Mouse (Mus musculus) layer of hippocampus, adult 18-20 months (tissue): ENCODE data around the gene Cyb561d1. TPM values are rescaled to one million over a fixed set of nuclear protein-coding genes. Genes with fewer than 3 reads are reported as not detected.
A peak's percentile ranks its signal among the peaks of the same experiment; 100 is the strongest.

Experiments used
- DNase-seq, 2 experiments: peaks; one replicate each; pipeline ENCODE4 v3.0.0; 2022; ENCODE audit warnings: low spot score in 2 of 2
- total RNA-seq, 2 experiments: library from RNA; stranded (reverse); gene quantifications; 2 replicates each; pipeline ENCODE4 v1.2.3; 2021

Gene Cyb561d1
- total RNA-seq, 2 experiments from 2014 or later: 17.4 TPM

DNA sequence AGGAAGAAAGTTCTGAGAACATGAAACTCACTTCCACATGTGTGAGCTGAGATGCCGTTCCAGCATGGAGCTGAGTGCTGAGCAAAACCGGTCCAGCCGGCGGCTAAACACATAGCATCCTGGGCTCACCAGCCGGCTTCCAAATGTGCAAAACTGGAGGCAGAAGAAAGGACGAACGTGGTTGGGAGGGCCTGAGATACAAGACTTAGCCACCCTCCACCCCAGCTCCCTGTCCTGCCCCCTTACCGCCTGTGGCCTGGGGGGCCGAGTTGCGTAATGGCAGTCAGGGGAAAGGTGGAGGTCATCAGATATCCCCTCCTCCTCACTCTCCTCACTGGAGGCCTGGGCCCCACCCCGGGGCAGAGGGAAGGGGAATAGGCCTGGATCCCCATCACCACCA, 3.5 kb upstream of the Cyb561d1 start:
- DNase-seq: no peak

DNA sequence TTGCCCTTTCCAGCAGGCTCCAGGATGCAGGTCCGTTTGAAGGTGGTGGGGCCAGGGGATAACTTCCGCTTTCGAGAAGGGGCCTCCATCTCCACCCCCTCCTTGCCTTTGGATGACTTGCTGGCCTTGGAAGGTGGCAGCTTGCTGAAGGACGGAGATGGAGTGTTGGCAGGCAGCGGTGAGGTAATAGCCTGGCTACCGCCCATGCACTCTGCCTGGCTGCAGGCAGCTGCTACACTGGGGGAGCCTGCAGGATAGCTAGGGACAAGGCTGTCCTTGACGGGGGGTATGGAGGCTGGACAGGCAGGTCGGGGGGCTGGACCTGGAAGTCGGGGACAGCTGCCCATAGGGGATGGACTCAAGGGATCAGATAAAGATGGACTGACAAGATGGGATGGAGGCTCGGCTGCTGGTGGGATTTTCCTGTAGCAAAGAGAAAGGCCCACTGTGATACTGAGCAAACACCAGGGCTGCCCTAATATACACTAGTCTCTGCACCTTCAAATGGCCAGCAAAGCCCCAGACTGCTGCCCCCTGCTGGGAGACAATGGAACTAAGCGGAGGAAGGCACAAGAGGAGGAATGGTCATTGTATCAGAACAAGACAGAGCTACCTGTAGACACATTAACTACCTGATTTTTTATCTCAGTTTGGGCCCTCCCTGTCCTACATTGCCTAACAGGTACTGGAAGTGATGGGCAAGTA, 2.8 kb upstream of the Cyb561d1 start:
- peak; percentile 70 to 88 for DNase-seq

DNA sequence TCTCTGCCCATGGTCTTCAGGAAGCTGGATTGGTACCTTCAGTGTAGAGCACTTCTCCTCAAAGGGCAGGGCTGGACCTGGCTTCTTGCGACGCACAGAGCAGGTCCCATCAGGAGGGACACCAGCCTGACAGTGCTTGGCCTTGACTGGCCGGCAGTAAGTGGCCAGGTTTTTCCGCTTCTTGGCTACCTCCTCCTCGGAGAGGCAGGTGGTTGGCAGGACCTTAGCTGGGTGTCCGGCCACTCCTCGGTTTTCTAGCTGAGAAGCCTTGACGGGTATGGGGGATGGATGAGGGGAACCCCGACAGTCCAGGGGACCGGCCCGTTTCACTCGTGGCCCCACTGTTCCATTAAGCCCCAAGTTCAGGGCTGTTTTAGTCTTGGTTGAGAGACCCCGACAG, 2.2 kb upstream of the Cyb561d1 start:
- no peak for DNase-seq

DNA sequence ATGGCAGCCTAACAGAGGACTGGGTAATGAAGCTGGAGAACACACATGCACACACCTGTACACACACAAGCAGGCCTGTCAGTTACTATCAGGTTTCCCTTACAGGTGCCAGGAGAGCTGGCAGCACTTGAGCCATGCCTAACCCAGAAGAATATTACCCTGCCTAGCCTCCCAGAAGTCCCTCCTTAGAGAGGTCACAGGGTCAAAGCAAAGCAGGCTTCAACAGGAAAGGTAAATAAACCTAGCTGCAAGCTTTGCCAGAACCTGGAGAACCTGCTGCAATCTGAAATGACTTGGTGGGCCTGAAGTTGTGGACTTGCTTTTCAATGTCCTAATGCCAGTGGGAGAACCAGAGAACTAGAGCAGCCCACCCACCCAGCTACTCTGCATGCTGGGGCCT, 1.5 kb upstream of the Cyb561d1 start:
- no peak for DNase-seq

DNA sequence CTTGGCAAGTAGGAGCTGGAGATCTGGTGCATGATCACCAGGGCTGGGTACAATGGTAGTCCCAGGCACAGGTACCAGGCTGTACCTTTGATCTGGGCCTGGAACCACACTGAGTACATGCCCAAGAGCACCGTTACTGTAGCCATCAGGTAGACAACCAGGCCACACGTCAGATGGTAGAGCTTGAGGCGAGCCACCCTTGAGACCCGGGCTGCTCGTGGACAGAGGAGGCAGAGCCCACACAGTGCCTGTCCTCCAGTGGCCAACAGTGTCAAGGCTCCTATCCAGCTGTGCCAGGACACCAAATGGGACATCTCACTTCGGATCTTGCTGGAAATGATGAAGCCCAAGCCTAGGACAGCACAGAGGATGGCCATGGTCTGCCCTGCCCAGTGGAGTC, 1.8 kb downstream of the Cyb561d1 start:
- no peak for DNase-seq

DNA sequence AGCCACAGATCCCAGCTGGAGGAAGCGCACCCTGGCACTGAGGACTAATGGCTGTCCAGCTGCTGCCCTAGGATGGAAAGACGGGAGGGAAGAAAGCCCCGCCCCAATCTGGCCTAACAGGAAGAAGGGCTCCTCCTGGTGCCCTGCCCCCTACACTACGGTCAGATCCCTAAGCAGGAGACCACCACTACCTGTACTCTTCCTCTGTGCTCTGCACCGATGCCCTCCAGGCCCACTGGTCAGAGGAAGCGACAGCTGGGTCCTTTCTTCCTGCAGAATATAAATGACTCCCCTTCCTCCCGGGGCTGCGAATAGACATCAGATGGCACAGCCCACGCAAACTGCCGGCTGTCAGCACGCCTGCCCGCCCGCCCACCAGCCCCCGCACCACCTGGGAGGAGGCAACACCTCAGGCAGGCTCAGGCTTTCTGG, 3.9 kb downstream of the Cyb561d1 start:
- DNase-seq: peak; percentile 76 to 90

DNA sequence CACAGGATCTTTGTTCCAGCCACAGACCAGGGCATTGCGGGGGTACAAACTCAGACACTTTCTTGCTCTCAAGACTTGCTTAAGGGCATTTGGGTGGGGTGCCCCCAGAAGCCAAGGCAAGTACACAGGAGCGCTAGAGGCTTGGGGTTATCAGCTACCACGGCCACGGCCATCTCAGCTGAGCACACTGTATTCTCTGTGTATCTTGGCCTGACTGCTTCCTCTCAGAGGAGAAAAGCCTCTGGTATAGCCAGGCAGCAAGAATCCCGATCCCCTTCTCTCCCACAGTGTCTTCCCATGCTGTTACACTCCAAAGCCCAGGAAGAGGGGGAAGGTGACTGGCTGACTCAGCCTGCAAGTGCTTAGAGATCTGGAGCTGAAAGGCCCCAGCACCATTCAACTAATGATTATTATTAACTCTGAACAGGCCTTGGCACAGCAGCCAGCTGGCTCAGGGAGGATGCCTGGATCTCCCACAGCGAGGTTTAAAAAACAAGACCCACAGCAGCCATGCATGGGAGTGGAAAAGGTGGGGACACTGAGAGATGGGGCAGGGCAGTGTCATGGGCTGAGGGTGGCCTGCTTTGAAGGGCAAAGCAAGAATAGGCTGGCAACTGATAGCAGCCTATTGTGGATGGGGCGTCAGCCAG, 4.9 kb downstream of the Cyb561d1 start:
- peak; percentile 72 to 87 for DNase-seq

DNA sequence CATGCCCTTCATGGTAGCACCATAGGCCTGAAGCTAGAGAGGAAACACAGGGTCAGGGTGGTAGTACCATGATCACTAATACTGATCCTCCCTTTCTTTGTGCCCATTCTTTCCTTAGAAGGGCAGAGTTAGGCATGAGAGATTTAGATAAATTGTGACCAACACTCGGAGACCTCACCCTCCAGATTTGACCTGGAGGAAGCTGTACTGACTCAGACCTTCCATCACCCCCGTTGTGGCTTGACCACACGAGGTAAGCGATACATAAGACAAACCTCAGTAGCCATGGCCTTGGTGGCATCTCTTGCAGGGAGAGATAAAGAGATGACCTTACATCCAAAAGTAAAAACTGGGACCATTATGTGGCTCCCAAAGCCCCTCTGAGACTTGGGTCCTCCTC, 5.7 kb downstream of the Cyb561d1 start:
- DNase-seq: no peak

DNA sequence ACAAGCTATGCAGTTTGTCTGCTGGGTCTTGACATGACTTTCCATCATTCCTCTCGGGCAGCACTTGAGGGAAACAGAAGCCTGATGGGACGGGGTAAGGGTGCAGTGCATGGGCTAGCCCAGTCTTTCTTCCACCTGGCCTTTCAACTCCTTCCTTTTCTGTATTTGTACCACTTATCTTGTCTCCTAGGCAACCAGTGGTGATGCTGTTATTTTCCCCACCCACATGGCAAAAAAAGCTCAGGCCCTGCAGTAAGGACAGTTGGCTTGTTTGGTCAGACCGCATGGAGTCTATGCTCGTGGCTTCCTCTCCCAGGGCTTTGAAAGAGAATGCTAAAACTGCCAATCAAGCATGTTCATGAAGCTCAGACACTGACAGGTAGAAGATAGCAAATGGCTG, 7.3 kb downstream of the Cyb561d1 start:
- DNase-seq: peak in 1 of 2 experiments; percentile 10

DNA sequence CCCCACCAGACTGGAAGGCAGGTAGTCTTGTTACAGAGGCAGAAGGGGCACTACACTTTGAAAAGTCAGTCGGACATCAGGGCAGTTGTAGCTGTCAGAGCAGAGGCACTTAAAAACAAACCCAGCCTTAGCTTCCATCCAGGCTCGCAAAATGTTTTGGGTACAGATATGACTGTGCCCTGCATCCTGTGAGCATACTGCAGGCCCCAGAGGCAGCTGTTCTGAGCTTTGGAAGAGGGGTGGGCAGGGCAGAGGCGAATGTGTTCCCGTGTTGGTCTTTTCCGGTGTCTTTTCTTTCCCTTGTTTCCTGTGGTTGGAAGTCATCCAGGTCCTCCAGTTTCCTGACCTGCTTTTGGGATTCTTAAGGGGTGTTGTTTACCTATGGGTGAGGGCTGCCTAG, 11.1 kb downstream of the Cyb561d1 start:
- no peak for DNase-seq

DNA sequence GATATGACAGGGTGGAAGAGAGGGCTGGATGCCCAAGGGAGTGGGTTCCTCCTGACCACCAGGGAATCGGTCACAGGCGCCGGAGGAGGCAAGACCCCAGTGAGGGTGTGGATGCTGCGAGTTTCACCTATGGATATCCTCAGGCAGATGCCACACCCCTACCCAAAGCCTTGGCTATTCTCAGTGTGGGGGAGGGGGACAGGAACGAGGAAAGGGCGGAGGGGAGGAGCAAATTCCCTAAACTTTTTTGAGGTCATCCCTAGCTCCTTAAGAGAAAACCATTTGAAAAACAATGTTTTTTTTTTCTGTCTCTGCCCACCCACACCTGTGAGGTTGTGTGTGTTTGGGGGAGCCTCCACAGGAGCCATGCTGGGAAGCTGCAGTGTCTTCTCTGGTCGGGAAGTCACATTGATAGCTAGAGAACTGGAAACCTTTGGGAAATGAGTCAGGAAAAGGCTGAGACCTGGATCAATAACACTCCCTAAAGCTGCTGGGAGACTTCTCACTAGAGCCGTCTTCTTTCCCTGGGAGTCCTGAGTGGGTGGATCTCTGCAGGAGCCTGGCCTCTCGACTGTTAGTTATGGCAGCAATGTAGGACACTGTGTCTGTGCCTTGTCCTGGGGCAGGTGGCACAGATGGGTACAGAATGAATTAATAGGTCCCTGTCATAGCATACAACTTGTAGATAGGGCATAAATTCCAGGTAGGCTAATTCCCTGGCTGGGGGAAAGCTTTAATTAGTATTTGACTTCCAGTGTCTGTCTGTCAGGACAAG, 12.1 kb downstream of the Cyb561d1 start:
- DNase-seq: no peak

DNA sequence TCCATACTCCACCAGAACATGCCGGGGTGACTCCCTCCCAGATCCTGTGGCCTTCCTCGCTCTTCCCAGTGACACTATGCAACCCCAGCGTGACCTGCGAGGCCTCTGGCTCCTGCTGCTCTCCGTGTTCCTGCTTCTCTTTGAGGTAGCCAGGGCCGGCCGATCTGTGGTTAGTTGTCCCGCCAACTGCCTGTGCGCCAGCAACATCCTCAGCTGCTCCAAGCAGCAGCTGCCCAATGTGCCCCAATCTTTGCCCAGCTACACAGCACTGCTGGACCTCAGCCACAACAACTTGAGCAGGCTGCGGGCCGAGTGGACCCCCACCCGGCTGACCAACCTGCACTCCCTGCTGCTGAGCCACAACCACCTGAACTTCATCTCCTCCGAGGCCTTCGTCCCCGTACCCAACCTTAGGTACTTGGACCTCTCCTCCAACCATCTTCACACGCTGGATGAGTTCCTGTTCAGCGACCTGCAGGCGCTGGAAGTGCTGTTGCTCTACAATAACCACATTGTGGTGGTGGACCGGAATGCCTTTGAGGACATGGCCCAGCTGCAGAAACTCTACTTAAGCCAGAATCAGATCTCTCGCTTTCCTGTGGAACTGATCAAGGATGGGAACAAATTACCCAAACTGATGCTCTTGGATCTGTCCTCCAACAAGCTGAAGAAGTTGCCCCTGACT, 13.8 kb downstream of the Cyb561d1 start:
- DNase-seq: no peak

DNA sequence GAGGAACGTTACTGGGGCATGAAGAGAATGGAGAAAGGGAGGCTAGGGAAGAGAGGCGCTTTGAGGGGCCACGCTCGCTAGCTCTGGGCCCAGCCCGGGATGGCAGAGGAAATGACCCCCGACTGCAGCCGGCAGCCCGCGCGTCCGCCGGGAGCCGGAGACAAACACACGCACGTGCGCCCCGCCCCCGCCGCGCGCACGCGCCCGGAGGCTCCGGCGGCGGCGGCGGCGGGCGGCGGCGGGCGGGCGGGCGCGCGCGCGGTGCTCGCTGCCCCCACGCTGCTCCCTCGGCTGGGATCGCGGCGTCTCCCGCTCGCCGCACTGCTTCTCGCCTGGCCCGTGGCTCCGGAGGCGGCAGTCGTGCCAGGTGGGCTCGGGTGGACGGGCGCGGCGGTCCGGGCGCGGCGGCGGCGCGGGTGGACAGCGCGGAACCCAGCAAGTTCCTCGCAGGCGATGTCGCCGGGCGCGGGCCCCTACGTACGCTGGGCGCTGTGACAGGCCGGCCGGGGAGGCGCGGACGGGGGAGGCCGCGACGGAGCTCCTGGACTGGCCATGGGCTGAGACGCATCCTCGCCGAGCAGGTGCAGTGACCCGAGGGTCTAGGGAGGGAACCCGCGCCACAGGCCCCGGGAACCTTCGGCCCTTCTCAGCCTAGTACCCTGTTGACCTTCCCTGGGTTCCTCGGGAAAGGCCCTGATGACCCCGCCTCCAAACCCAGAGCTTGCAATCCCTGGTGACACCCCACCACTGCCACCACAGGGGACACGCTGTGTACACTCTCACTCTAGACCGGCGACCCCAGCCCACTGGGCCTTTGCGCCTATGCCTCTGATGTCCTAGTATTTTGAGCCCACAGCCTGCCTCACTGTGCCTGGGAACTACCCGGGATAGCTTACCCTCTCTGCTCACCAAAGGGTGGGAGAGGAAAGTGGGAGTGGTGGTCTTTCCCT, 14.6 kb downstream of the Cyb561d1 start, which contains the start of gene Amigo1:
TSS of gene Amigo1 (plus strand) at position 238 of the 950 bp plus-strand sequence.
- peak in 1 of 2 experiments; percentile 55 for DNase-seq

DNA sequence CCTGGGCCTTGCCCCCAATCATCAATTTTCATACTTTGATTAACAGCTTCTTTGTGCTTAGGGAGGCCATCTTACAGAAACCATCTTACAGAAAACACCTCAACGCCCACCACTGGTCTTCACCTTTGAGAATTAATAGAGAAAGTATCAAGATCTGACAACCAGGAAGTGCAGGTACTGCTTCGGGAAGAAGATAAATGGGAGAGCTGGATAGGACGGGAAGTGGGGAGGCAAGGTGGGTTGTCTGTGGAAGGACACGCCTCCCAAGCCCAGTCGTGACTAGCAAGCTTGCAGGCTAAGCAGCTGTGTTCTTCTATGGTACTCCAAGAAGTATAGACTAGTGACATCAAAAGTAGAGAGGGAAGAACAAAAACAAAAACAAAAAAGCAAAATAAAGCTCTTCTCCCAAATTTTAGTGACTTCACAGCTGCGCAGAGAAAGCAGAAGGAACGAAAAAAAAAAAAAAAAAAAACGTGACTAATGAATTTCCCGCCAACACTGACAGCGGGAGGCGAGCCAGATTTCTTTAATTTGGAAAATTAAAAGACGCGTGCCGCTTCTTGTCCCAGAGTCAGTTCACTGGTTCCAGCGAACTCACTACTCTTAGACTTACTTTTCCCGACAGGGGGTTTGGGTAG, 15.4 kb downstream of the Cyb561d1 start:
- no peak for DNase-seq

DNA sequence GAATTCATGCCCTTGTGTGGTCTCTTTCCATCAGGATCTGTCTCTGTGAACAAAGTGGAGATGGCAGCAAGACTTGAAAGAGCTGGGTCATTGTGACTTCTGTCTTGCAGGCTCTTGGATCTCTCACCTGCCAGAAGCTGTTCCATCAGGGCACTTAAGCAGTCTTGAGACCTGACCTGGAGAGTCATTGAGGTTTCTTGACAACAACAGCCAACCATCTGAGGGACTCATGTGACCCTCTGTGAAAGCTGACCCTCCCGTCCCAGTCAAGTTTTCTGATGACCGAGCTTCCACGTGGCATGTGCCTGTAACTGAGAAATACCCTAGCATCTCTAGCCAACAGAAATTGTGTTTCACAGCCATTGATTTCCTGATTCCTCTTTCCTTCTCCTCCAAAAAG, 16.3 kb downstream of the Cyb561d1 start:
- no peak for DNase-seq

DNA sequence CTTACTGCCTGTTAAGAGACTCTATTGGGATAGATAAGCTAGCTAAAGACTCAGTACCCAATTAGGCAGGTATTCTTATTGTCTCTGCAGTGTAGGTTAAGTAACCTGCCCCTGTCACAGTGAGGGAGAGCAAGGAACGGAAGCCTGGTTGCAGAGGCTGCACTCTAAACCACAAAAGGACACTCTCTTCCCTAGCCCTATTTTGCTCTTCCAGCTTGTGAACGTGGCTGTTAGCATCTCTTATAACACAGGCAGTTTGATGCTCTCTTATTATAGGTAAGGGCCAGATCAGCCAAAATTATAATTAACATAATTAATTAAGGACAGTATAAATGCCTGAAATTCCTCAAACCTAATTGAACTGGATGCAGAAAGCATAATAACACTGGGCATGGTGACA, 20.5 kb downstream of the Cyb561d1 start:
- DNase-seq: no peak

DNA sequence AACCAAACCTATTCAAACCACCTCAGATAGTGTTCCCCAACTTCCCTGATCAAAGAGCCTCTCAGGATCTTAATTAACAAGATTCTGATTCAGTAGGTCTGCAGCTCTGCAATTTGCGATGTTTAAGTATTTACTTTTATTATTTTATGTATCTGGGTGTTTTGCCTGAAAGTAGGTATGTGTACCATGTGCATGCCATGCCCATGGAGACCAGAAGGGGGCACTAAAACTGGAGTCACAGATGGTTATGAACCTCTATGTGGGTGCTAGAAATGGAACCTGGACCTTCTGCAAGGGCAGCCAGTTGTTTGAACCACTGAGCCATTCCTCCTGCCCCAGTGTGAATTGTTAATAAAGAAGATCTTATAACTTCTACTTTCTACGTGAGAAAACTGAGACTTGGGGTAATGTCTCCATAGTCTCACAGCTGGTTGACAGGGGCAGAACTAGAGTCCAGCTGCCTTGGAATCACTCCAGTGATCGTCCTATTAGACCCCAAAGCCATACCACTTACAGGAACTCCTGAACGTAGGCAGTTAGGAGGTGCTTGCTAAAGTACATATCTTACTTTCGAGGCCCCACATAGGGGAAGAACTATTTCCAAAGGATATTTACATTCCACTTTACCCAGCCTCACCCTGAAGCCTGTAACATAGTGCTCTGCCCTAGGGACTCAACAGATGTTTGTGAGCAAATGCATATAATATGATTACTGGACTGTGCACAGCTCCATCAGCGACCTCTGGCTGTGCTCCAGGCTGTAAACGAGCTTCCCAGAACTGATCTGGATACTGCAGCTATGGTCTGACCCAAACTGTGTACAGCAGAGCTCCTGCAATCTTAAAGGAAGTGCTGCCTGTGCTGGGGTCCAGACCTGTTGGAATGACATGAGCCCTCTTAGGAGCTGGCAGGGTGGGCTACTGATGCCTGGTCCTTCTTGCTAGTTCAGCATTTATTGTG, 22.0 kb downstream of the Cyb561d1 start:
- no peak for DNase-seq

DNA sequence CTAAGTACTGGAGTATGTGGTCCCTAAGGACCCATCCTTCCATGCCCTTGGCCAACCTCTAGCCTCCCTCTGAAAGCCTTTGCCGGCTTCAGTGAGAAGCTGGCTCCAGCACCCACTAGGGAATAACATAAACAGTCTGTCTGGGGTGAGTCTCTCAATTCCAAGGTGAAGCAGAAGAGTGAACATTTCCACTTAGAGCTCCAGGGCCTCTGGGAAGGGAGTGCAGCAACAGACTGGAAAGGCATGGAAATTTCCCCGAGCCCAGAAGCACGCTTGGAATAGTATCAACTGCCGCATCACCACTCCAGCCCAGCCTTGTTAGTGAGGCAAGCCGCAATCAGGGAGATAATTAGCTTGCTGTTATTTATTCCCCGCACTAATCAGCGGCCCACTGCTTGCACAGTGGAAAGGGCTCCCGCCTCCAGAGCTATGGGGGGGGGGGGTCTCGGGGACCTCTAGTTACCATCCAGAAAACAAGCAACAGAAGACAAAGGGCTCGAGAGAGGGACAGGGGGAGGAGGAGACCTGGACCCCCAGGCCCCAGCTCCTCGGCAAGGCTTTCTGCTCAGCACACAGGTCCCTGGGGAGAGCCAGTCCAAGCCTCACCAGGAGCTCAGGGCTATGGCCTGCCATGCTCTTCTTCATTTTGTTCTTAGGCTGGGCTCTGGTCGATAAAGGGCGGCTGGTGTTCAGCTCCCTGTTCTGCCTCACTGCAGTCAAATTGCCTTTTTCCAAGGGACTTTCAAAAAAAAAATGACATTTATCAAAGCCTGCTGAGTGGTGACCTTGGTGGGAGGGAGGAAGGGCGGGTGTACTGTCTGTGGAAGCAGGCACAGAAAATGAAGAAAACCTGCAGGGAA, 26.1 kb downstream of the Cyb561d1 start:
- peak; percentile 81 to 89 for DNase-seq
